Mouse (Mus musculus) adrenal gland, adult (tissue): ENCODE measurements around the gene Gm1043.
A peak's percentile ranks its signal among the peaks of the same experiment; 100 is the strongest.

Source experiments
- DNase-seq, 2 experiments: peaks; one replicate each; pipeline ENCODE4 v3.0.0; 2022 to 2023; ENCODE audit warnings: low spot score in 1 of 2; ENCODE audit not compliant: inconsistent age in 2 of 2

Gene Gm1043

GRCm38 (mm10) chr5:37085241-37085640 lies at the start of gene Gm1043:
Gene Gm1043, plus strand, starts transcription at chr5:37085370.
- no peak for DNase-seq

GRCm38 (mm10) chr5:37035896-37036295 lies 49.3 kb upstream of the Gm1043 start:
- peak in 1 of 2 experiments; percentile 31 for DNase-seq

GRCm38 (mm10) chr5:37036884-37037283 lies 48.3 kb upstream of the Gm1043 start:
- peak in 1 of 2 experiments; percentile 5 for DNase-seq

- DNase-seq = peak; percentile 54 to 60
Observed at GRCm38 (mm10) chr5:37039908-37040307, 45.3 kb upstream of the Gm1043 start.

- no peak for DNase-seq
Observed at GRCm38 (mm10) chr5:37040711-37041110, 44.5 kb upstream of the Gm1043 start.

- DNase-seq = no peak
Observed at GRCm38 (mm10) chr5:37041651-37042050, 43.5 kb upstream of the Gm1043 start.

GRCm38 (mm10) chr5:37042934-37043333 lies 42.2 kb upstream of the Gm1043 start:
- no peak for DNase-seq

- DNase-seq = no peak
Observed at GRCm38 (mm10) chr5:37044793-37045192, 40.4 kb upstream of the Gm1043 start.

GRCm38 (mm10) chr5:37045582-37045981 lies 39.6 kb upstream of the Gm1043 start:
- DNase-seq = no peak

GRCm38 (mm10) chr5:37046791-37047190 lies 38.4 kb upstream of the Gm1043 start:
- DNase-seq = no peak

- DNase-seq = no peak
Observed at GRCm38 (mm10) chr5:37047206-37047915, 37.8 kb upstream of the Gm1043 start.

- DNase-seq = no peak
Observed at GRCm38 (mm10) chr5:37047992-37048391, 37.2 kb upstream of the Gm1043 start.

GRCm38 (mm10) chr5:37049111-37049510 lies 36.1 kb upstream of the Gm1043 start:
- no peak for DNase-seq

GRCm38 (mm10) chr5:37050521-37051373 lies 34.4 kb upstream of the Gm1043 start:
- peak; percentile 89 for DNase-seq

- DNase-seq = no peak
Observed at GRCm38 (mm10) chr5:37051374-37052100, 33.6 kb upstream of the Gm1043 start.

- no peak for DNase-seq
Observed at GRCm38 (mm10) chr5:37052846-37053245, 32.3 kb upstream of the Gm1043 start.

- peak in 1 of 2 experiments; percentile 57 for DNase-seq
Observed at GRCm38 (mm10) chr5:37055789-37056188, 29.4 kb upstream of the Gm1043 start.

- DNase-seq = no peak
Observed at GRCm38 (mm10) chr5:37056471-37056870, 28.7 kb upstream of the Gm1043 start.

- DNase-seq = no peak
Observed at GRCm38 (mm10) chr5:37061612-37062011, 23.6 kb upstream of the Gm1043 start.

GRCm38 (mm10) chr5:37064454-37065449 lies 20.4 kb upstream of the Gm1043 start:
- DNase-seq = no peak
